ENCODE assay signal across 8 mouse cellular contexts in genomic region chr6:126645044-126645541, GRCm38 (mm10). TPM values are rescaled to one million over a fixed set of nuclear protein-coding genes. Genes with fewer than 3 reads are reported as not detected.
DNase-seq lines count a peak whose midpoint lies in the region; ATAC-seq and TF ChIP-seq lines count a peak whose summit lies in the region.

No protein-coding gene starts in this region.

- TF ChIP-seq POLR2A in cerebellum, adult 2 months (IDR thresholded peaks at IDR 0.05; ENCODE audit: borderline replicate concordance, insufficient read depth, low read length): no peak

- H3K27ac ChIP-seq in heart, embryonic 14.5 days (replicated peaks in 1 of 2; ENCODE audit: control insufficient read depth in 1 of 2, insufficient read depth in 1 of 2, low read depth in 2 of 2, low read length in 2 of 2): no peak overlapping the region
- peak overlapping the region; percentile 100 for H3K27ac ChIP-seq in cerebellum, adult 2 months (ENCODE audit: insufficient read depth, low read length)
- no peak overlapping the region for H3K27ac ChIP-seq in forebrain, postnatal 0 days (ENCODE audit: low read depth, low read length)
- H3K27ac ChIP-seq in left cerebral cortex, adult 2 months: peak overlapping the region; percentile 99
- peak overlapping the region; percentile 46; the same call in 1 of the 2 replicates for H3K27ac ChIP-seq in neural tube, embryonic 14.5 days (ENCODE audit: low read depth, low read length)

- no peak for DNase-seq in heart, postnatal 36 days
- peak; percentile 85 to 88 for DNase-seq in cerebellum, adult 2 months
- DNase-seq in forebrain, postnatal 0 days: peak; percentile 43
- DNase-seq in left cerebral cortex, adult 2 months (ENCODE audit: extremely low spot score in 1 of 2, low spot score in 2 of 2): peak; percentile 44 to 58
- no peak for DNase-seq in urinary bladder, adult 2 months (ENCODE audit: low spot score)

- intact Hi-C loops in heart, postnatal 36 days (cut with DNase I): no loop called here
- intact Hi-C loops in left cerebral cortex, adult 2 months (cut with DNase I): no loop called here

- H3K36me3 ChIP-seq in heart, embryonic 14.5 days (ENCODE audit: control insufficient read depth, insufficient read depth, low read length): no peaks in the 10 kb centered on the region
- no peaks in the 10 kb centered on the region for H3K36me3 ChIP-seq in forebrain, postnatal 0 days (ENCODE audit: insufficient read depth)
- H3K36me3 ChIP-seq in neural tube, embryonic 14.5 days (ENCODE audit: control insufficient read depth, insufficient read depth, low read length): no peaks in the 10 kb centered on the region

- no peak for TF ChIP-seq CTCF in cerebellum, adult 2 months (IDR thresholded peaks at IDR 0.05; ENCODE audit: borderline replicate concordance, insufficient read depth, low read depth, low read length)
- TF ChIP-seq CTCF in forebrain, postnatal 0 days (IDR thresholded peaks at IDR 0.05; ENCODE audit: low read depth): no peak
- TF ChIP-seq CTCF in left cerebral cortex, adult 2 months (IDR thresholded peaks at IDR 0.05): no peak

- 0 out of 2 replicates have a peak overlapping the region, but pooled peaks have one; percentile 3 for H3K9ac ChIP-seq in heart, embryonic 14.5 days (ENCODE audit: low read length)
- peak overlapping the region; percentile 64 for H3K9ac ChIP-seq in forebrain, postnatal 0 days
- H3K9ac ChIP-seq in neural tube, embryonic 14.5 days (replicated peaks; ENCODE audit: low read depth, low read length): peak overlapping the region; percentile 52

- peaks cover 8 to 30% of the 10 kb centered on the region in 2 experiments for H3K4me1 ChIP-seq in heart, embryonic 14.5 days (ENCODE audit: control insufficient read depth in 2 of 2, insufficient read depth in 2 of 2, low read length in 2 of 2)
- H3K4me1 ChIP-seq in cerebellum, adult 2 months (ENCODE audit: control insufficient read depth, insufficient read depth, low read length): no peaks in the 10 kb centered on the region
- peaks cover 12% of the 10 kb centered on the region for H3K4me1 ChIP-seq in forebrain, postnatal 0 days (ENCODE audit: insufficient read depth)
- H3K4me1 ChIP-seq in neural tube, embryonic 14.5 days (ENCODE audit: control insufficient read depth, insufficient read depth, low read length): peaks cover 15% of the 10 kb centered on the region

- 2% methylated on average over 23 of the region's 24 CpGs for WGBS in heart, embryonic 14.5 days
- 2% methylated on average over 24 of the region's 24 CpGs for WGBS in cerebellum, adult 2 months
- WGBS in forebrain, postnatal 0 days: 1% methylated on average over 24 of the region's 24 CpGs
- WGBS in neural tube, embryonic 14.5 days: 0% methylated on average over 24 of the region's 24 CpGs

- peaks cover 78% of the 10 kb centered on the region for H3K27me3 ChIP-seq in heart, embryonic 14.5 days (ENCODE audit: control insufficient read depth, insufficient read depth, low read length)
- no peaks in the 10 kb centered on the region for H3K27me3 ChIP-seq in cerebellum, adult 2 months (ENCODE audit: control insufficient read depth, insufficient read depth, low read length)
- H3K27me3 ChIP-seq in forebrain, postnatal 0 days (ENCODE audit: insufficient read depth, low read length): peaks cover 23% of the 10 kb centered on the region
- H3K27me3 ChIP-seq in neural tube, embryonic 14.5 days (ENCODE audit: control insufficient read depth, insufficient read depth, low read length): peaks cover 17% of the 10 kb centered on the region

- no peaks in the 10 kb centered on the region for H3K9me3 ChIP-seq in heart, embryonic 14.5 days (ENCODE audit: control insufficient read depth, low read length)
- no peaks in the 10 kb centered on the region for H3K9me3 ChIP-seq in forebrain, postnatal 0 days (ENCODE audit: low read length)
- no peaks in the 10 kb centered on the region for H3K9me3 ChIP-seq in neural tube, embryonic 14.5 days (ENCODE audit: control insufficient read depth, low read length)

- H3K4me3 ChIP-seq in heart, embryonic 14.5 days (ENCODE audit: control insufficient read depth in 1 of 2, insufficient read depth in 1 of 2, low read depth in 1 of 2, low read length in 2 of 2): peak overlapping the region; percentile 44 to 48
- peak overlapping the region; percentile 97 for H3K4me3 ChIP-seq in cerebellum, adult 2 months (replicated peaks; ENCODE audit: insufficient read depth, low read depth, low read length)
- H3K4me3 ChIP-seq in forebrain, postnatal 0 days (ENCODE audit: low read depth, low read length): peak overlapping the region; percentile 64
- peak overlapping the region; percentile 81 for H3K4me3 ChIP-seq in left cerebral cortex, adult 2 months
- peak overlapping the region; percentile 57 for H3K4me3 ChIP-seq in neural tube, embryonic 14.5 days (ENCODE audit: low read depth, low read length)

- peak overlapping the region; percentile 94 for H3K4me2 ChIP-seq in heart, embryonic 14.5 days (ENCODE audit: low read length)
- H3K4me2 ChIP-seq in forebrain, postnatal 0 days (ENCODE audit: low read depth): peak overlapping the region; percentile 99
- peak overlapping the region; percentile 99 for H3K4me2 ChIP-seq in neural tube, embryonic 14.5 days (ENCODE audit: low read depth, low read length)

- ATAC-seq in heart, embryonic 14.5 days (ENCODE audit: insufficient number of reproducible peaks, insufficient read depth, low FRiP score, low read depth): no peak; the same call in 1 of the 2 replicates
- peak; percentile 61 for ATAC-seq in forebrain, postnatal 0 days
- ATAC-seq in neural tube, embryonic 14.5 days (ENCODE audit: low read depth): peak; percentile 58
- ATAC-seq in inflammation-experienced regulatory T-cells, adult 6 months: no peak

RNA-seq across cellular contexts. Expression of gene Kcna1, which starts 1.1 kb away (rescaled TPM):
- 0.09 TPM in 1 of 2 replicates, not detected in the other for polyA plus RNA-seq in heart, embryonic 14.5 days (2014; fragmentation: Nextera tagmentation; extraction: Ambion mirVana)
- total RNA-seq in heart, postnatal 36 days (2021): 1 to 10 TPM; 2.4 to 3.5 TPM
- polyA plus RNA-seq in cerebellum, adult 2 months (2012; rRNA removed): 71.1 and 72.6 TPM in 2 replicates
- total RNA-seq in forebrain, postnatal 0 days (2014; rRNA removed): 4.8 and 5.9 TPM in 2 replicates
- polyA plus RNA-seq in forebrain, postnatal 0 days (2015; fragmentation: Nextera tagmentation; extraction: Ambion mirVana): 3.6 and 4.4 TPM in 2 replicates
- total RNA-seq in left cerebral cortex, adult 2 months (2021): 100 to 1,000 TPM; 120 to 122 TPM
- polyA plus RNA-seq in neural tube, embryonic 14.5 days (2014; fragmentation: Nextera tagmentation; extraction: Ambion mirVana): 3.1 and 3.4 TPM in 2 replicates
- 1.3 and 1.7 TPM in 2 replicates for polyA plus RNA-seq in urinary bladder, adult 2 months (2012; rRNA removed)
- polyA plus RNA-seq in inflammation-experienced regulatory T-cells, adult 6 months (2017; shearing (Covaris generic)): not detected

Comparison
In these comparisons a context has a peak if more than half of its experiments do, and no peak if none do; other contexts are left out.
1. ATAC-seq: peak in forebrain, postnatal 0 days (single experiment) and neural tube, embryonic 14.5 days (single experiment); none in heart, embryonic 14.5 days (single experiment) and inflammation-experienced regulatory T-cells, adult 6 months (single experiment).
2. H3K27ac ChIP-seq: peak in cerebellum, adult 2 months (single experiment), left cerebral cortex, adult 2 months (single experiment) and neural tube, embryonic 14.5 days (single experiment); none in heart, embryonic 14.5 days (0 of 2) and forebrain, postnatal 0 days (single experiment).
3. H3K4me3 ChIP-seq: peak in every context shown above with its lines; median percentile 97 in cerebellum, adult 2 months; 81 in left cerebral cortex, adult 2 months; 64 in forebrain, postnatal 0 days; 57 in neural tube, embryonic 14.5 days; 46 in heart, embryonic 14.5 days.
4. H3K9ac ChIP-seq: peak in every context shown above with its lines; median percentile 64 in forebrain, postnatal 0 days; 52 in neural tube, embryonic 14.5 days; 3 in heart, embryonic 14.5 days.
5. DNase-seq: peak in cerebellum, adult 2 months (2 of 2), forebrain, postnatal 0 days (single experiment) and left cerebral cortex, adult 2 months (2 of 2); none in heart, postnatal 36 days (0 of 2) and urinary bladder, adult 2 months (single experiment).
6. RNA of gene Kcna1, which starts 1.1 kb away (polyA plus RNA-seq): 71.1 to 72.6 TPM in cerebellum, adult 2 months; 3.6 to 4.4 TPM in forebrain, postnatal 0 days, 3.1 to 3.4 TPM in neural tube, embryonic 14.5 days, 1.3 to 1.7 TPM in urinary bladder, adult 2 months, 0.09 TPM in heart, embryonic 14.5 days and not detected in inflammation-experienced regulatory T-cells, adult 6 months; every median in the first group is over 10 times any median in the second.
7. Peak in every context shown above with its lines, with median percentiles within 50 percentile points of each other: H3K4me2 ChIP-seq.